ENCODE assay signal across 8 mouse cellular contexts in the genomic region with DNA sequence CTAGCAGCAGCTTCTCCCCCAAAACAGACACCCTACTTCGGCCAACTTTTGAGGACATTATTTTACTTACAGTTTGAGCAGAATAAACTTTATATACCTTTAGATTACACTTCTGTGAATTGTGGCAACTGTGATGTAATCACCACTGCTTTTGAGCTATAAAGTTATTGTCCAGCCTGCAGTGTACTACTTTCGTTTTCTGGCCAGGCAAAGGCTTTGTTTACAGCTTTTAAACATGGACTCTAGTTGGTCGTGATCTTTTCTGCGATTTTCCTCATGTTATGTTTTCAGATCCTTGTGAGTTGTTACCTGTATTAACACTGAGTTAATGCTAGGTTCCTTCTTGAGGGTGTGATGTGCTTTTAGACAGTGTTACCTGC.
DNase-seq lines count a peak whose midpoint lies in the region; ATAC-seq and TF ChIP-seq lines count a peak whose summit lies in the region.

No protein-coding gene starts in this region.

- peak; percentile 29; the same call in 1 of the 2 replicates for ATAC-seq in frontal cortex, adult (ENCODE audit: low TSS enrichment)
- ATAC-seq in lung, postnatal 0 days: peak; percentile 40

- no peaks in the 10 kb centered on the region for H3K36me3 ChIP-seq in CH12.LX (replicated peaks in 1 of 2; ENCODE audit: control insufficient read depth in 1 of 2, insufficient read depth in 1 of 2, low read length in 1 of 2)
- H3K36me3 ChIP-seq in lung, postnatal 0 days (ENCODE audit: insufficient read depth, low read length): no peaks in the 10 kb centered on the region

- H3K27ac ChIP-seq in CH12.LX (ENCODE audit: insufficient read depth, low read depth): peak overlapping the region; percentile 4; the same call in 1 of the 2 replicates
- peak overlapping the region; percentile 99 for H3K27ac ChIP-seq in lung, postnatal 0 days (ENCODE audit: low read length)

- dilution Hi-C loops in CH12.LX (cut with MboI; ENCODE audit: extremely low pct_ligation_motif_present, extremely low pct_unique_long_range_greater_than_20kb, low sequenced_read_pairs): no loop called here

- 26% methylated on average over 4 of the region's 4 CpGs for WGBS in lung, postnatal 0 days

- H3K4me1 ChIP-seq in CH12.LX (ENCODE audit: control insufficient read depth in 1 of 2, insufficient read depth in 2 of 2): peaks cover 0 to 9% of the 10 kb centered on the region in 2 experiments; a peak in 2 of 4 replicates
- no peaks in the 10 kb centered on the region; the same call in 1 of the 2 replicates for H3K4me1 ChIP-seq in lung, postnatal 0 days (ENCODE audit: insufficient read depth, low read depth, low read length)

- H3K9me3 ChIP-seq in CH12.LX (replicated peaks; ENCODE audit: low read length): peaks cover 2% of the 10 kb centered on the region
- H3K9me3 ChIP-seq in lung, postnatal 0 days (ENCODE audit: low read length): no peaks in the 10 kb centered on the region

- TF ChIP-seq RAD21 in CH12.LX (IDR thresholded peaks at IDR 0.05; ENCODE audit: low read depth, low read length): no peak

- no peak for DNase-seq in frontal cortex, postnatal 10 days (ENCODE audit: low spot score in 2 of 2)
- peak; percentile 14 for DNase-seq in CH12.LX (ENCODE audit: extremely low read depth)
- peak; percentile 14 for DNase-seq in forelimb bud, embryonic 11.5 days (ENCODE audit: low read depth, low spot score)
- peak; percentile 61 for DNase-seq in lung, postnatal 0 days (ENCODE audit: low spot score)
- no peak for DNase-seq in ovary, postnatal 10 days (ENCODE audit: low spot score)
- no peak for DNase-seq in frontal cortex, postnatal 36 days (ENCODE audit: low spot score in 2 of 2)
- no peak for DNase-seq in layer of hippocampus, postnatal 14 days (ENCODE audit: low spot score in 2 of 2)

- H3K9ac ChIP-seq in CH12.LX (ENCODE audit: insufficient read depth, low read depth): peak overlapping the region; percentile 61
- H3K9ac ChIP-seq in lung, postnatal 0 days (replicated peaks; ENCODE audit: low read depth): peak overlapping the region; percentile 96

- peak overlapping the region; percentile 46 to 76 (median 75) for H3K4me3 ChIP-seq in CH12.LX (replicated peaks in 1 of 3; ENCODE audit: low read depth in 2 of 3, low read length in 2 of 3, poor library complexity in 1 of 3)
- H3K4me3 ChIP-seq in lung, postnatal 0 days (ENCODE audit: low read depth, low read length): peak overlapping the region; percentile 82

- peak overlapping the region; percentile 97 for H3K4me2 ChIP-seq in CH12.LX (ENCODE audit: insufficient read depth, low read depth, poor library complexity, severe bottlenecking)
- H3K4me2 ChIP-seq in lung, postnatal 0 days (replicated peaks; ENCODE audit: low read depth, low read length): peak overlapping the region; percentile 76

- no peaks in the 10 kb centered on the region for H3K27me3 ChIP-seq in CH12.LX (replicated peaks)
- no peaks in the 10 kb centered on the region for H3K27me3 ChIP-seq in lung, postnatal 0 days (replicated peaks; ENCODE audit: insufficient read depth, low read length)

- no peak for TF ChIP-seq EP300 in CH12.LX (IDR thresholded peaks at IDR 0.05; ENCODE audit: low read length)
- TF ChIP-seq EP300 in lung, postnatal 0 days (IDR thresholded peaks at IDR 0.05): no peak

- TF ChIP-seq POLR2A in CH12.LX (IDR thresholded peaks at IDR 0.05; ENCODE audit: low read depth, low read length): no peak

- TF ChIP-seq CTCF in CH12.LX (conservative IDR thresholded peaks at IDR 0.05 in 1 of 2, IDR thresholded peaks at IDR 0.05 in 1 of 2; ENCODE audit: low read depth in 2 of 2, low read length in 2 of 2): no peak
- no peak for TF ChIP-seq CTCF in lung, postnatal 0 days (IDR thresholded peaks at IDR 0.05)

- in situ Hi-C loops in CH12.LX (cut with MboI; ENCODE audit: low pct_ligation_motif_present, low pct_unique_long_range_greater_than_20kb, low sequenced_read_pairs): no loop called here

- H3K79me2 ChIP-seq in CH12.LX (replicated peaks; ENCODE audit: control insufficient read depth, extremely low read depth, insufficient read depth, poor library complexity, severe bottlenecking): no peaks in the 10 kb centered on the region

TF ChIP-seq in CH12.LX, 34 proteins besides CTCF, POLR2A, EP300 and RAD21:
- no peak for TF ChIP-seq NELFE (IDR thresholded peaks at IDR 0.05; ENCODE audit: low read depth, low read length)
- no peak for TF ChIP-seq HCFC1 (IDR thresholded peaks at IDR 0.05; ENCODE audit: low read depth, low read length)
- no peak for TF ChIP-seq MAFK (IDR thresholded peaks at IDR 0.05; ENCODE audit: insufficient replicate concordance, low read length)
- TF ChIP-seq ELF1 (IDR thresholded peaks at IDR 0.05; ENCODE audit: low read depth, low read length): no peak
- no peak for TF ChIP-seq USF2 (conservative IDR thresholded peaks at IDR 0.05; ENCODE audit: low read depth, low read length)
- TF ChIP-seq MXI1 (IDR thresholded peaks at IDR 0.05; ENCODE audit: low read depth, low read length): no peak
- TF ChIP-seq MAZ (IDR thresholded peaks at IDR 0.05; ENCODE audit: low read depth, low read length): no peak
- no peak for TF ChIP-seq MAX (IDR thresholded peaks at IDR 0.05; ENCODE audit: low read length)
- TF ChIP-seq TBP (conservative IDR thresholded peaks at IDR 0.05; ENCODE audit: low read depth, low read length): no peak
- no peak for TF ChIP-seq USF1 (IDR thresholded peaks at IDR 0.05; ENCODE audit: low read depth, low read length)
- TF ChIP-seq KAT2A (IDR thresholded peaks at IDR 0.05; ENCODE audit: insufficient replicate concordance, low read length): no peak
- no peak for TF ChIP-seq IRF4 (IDR thresholded peaks at IDR 0.05; ENCODE audit: low read depth, low read length)
- TF ChIP-seq SMC3 (IDR thresholded peaks at IDR 0.05; ENCODE audit: low read depth, low read length): no peak

Comparison
In these comparisons a context has a peak if more than half of its experiments do, and no peak if none do; other contexts are left out.
1. DNase-seq: peak in CH12.LX (single experiment), forelimb bud, embryonic 11.5 days (single experiment) and lung, postnatal 0 days (single experiment); none in frontal cortex, postnatal 10 days (0 of 2), ovary, postnatal 10 days (single experiment), frontal cortex, postnatal 36 days (0 of 2) and layer of hippocampus, postnatal 14 days (0 of 2).